Mouse (Mus musculus) limb, embryonic 14.5 days (tissue): ENCODE results near the gene Mxra8. TPM values are rescaled to one million over a fixed set of nuclear protein-coding genes. Genes with fewer than 3 reads are reported as not detected.

Experiments used
- ATAC-seq: fragments of 200-750 bp; cut with Nextera tagmentation; 2 replicates; pipeline ENCODE4 v1.8.0; 2017; ENCODE audit warnings: low read depth, moderate number of reproducible peaks, moderate TSS enrichment; ENCODE audit not compliant: low FRiP score
- DNase-seq: peaks from one replicate; pipeline ENCODE4 v3.0.0-alpha.2; 2015; ENCODE audit warnings: low spot score
- H3K27ac ChIP-seq: fragments of 300-500 bp; sonication (generic); replicated peaks from 2 replicates; pipeline ENCODE4 v1.5.1; 2014; ENCODE audit warnings: low read depth, mild to moderate bottlenecking, low read length, moderate library complexity, mixed read lengths
- H3K27me3 ChIP-seq: fragments of 300-500 bp; sonication (generic); 2 replicates; pipeline ENCODE4 v1.6.1; 2014; ENCODE audit warnings: low read length, mixed read lengths; ENCODE audit not compliant: control insufficient read depth, insufficient read depth
- H3K36me3 ChIP-seq: fragments of 300-500 bp; sonication (generic); 2 replicates; pipeline ENCODE4 v1.6.1; 2014; ENCODE audit warnings: mild to moderate bottlenecking, low read length, moderate library complexity, mixed read lengths; ENCODE audit not compliant: control insufficient read depth, insufficient read depth
- H3K4me1 ChIP-seq: fragments of 300-500 bp; sonication (generic); 2 replicates; pipeline ENCODE4 v1.6.1; 2014; ENCODE audit warnings: antibody characterized with exemption, low read length, mixed read lengths; ENCODE audit not compliant: control insufficient read depth, insufficient read depth
- H3K4me2 ChIP-seq: fragments of 300-500 bp; sonication (generic); replicated peaks from 2 replicates; pipeline ENCODE4 v1.6.1; 2014; ENCODE audit warnings: low read depth, mild to moderate bottlenecking, low read length, moderate library complexity; ENCODE audit not compliant: severe bottlenecking
- H3K4me3 ChIP-seq: fragments of 300-500 bp; sonication (generic); replicated peaks from 2 replicates; pipeline ENCODE4 v1.5.1; 2014; ENCODE audit warnings: low read length
- H3K9ac ChIP-seq: fragments of 300-500 bp; sonication (generic); 2 replicates; pipeline ENCODE4 v1.6.1; 2014; ENCODE audit warnings: mild to moderate bottlenecking, low read depth, low read length, moderate library complexity; ENCODE audit not compliant: severe bottlenecking
- H3K9me3 ChIP-seq: fragments of 300-500 bp; sonication (generic); 2 replicates; pipeline ENCODE4 v1.6.1; 2016; ENCODE audit warnings: low read length; ENCODE audit not compliant: control insufficient read depth
- POLR2A ChIP-seq: fragments of 200-500 bp; IDR thresholded peaks from 2 replicates; pipeline ENCODE4 v1.8.0; 2012; ENCODE audit warnings: inconsistent platforms, mild to moderate bottlenecking, moderate library complexity, borderline replicate concordance; ENCODE audit not compliant: insufficient read depth, insufficient read length; ENCODE audit errors: extremely low read depth
- WGBS: fragments of 180-500 bp; shearing (Covaris S2); extraction: QIAGEN DNeasy Blood & Tissue Kit; methylation state at CpG from one replicate; pipeline ENCODE4 v1.1.7; 2014; 5-methylcytosine and 5-hydroxymethylcytosine counted together
- polyA plus RNA-seq, 2 experiments: library from polyadenylated mRNA; depleted of rRNA in 1 of 2; stranded (reverse) in 1 of 2; unstranded in 1 of 2; fragments of >200 nt; fragmentation: Nextera tagmentation in 1 of 2; extraction: Ambion mirVana in 1 of 2; gene quantifications; 2 replicates each; pipeline versions ENCODE4 v1.2.1 to v1.2.3; 2012 to 2014

Mxra8 gene
- polyA plus RNA-seq, 2 experiments, result 109 to 218 TPM

DNA sequence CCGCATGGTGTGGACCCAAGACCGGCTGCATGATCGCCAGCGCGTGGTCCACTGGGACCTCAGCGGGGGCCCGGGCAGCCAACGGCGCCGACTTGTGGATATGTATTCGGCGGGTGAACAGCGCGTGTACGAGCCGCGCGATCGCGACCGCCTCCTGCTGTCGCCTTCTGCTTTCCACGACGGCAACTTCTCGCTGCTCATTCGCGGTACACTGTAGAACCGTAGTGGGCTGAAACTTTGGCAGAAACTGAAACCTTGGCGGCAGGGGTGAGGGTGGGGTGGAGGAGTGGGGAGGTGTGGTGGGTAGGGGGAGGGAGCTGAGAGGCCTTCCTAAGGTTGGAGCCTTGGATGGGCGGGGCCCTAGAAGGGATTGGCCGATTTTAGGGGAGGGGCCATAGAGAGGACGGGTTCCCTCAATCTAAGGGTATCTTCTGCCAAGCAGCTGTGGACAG is 1.5 kb downstream of the Mxra8 start:
- ATAC-seq, result peak; percentile 50
- Histone ChIP-seq H3K27ac (peak overlapping the region; percentile 76), H3K36me3 (peaks cover 21% of the 10 kb centered on the region), H3K4me1 (peaks cover 24% of the 10 kb centered on the region), H3K4me2 (peak overlapping the region; percentile 68), H3K9ac (peak overlapping the region; percentile 62), H3K27me3 (no peaks in the 10 kb centered on the region), H3K9me3 (no peaks in the 10 kb centered on the region), H3K4me3 (peak overlapping the region; percentile 48)
- peak; percentile 79 for DNase-seq
- WGBS, result 0% methylated on average over 32 of the region's 32 CpGs
- no peak for TF ChIP-seq POLR2A

GRCm38 (mm10) chr4:155841651-155842270 is 2.3 kb downstream of the Mxra8 start:
- Histone ChIP-seq H3K27me3 (no peaks in the 10 kb centered on the region), H3K9me3 (no peaks in the 10 kb centered on the region), H3K36me3 (peaks cover 21% of the 10 kb centered on the region), H3K9ac (no peak overlapping the region), H3K27ac (no peak overlapping the region), H3K4me2 (peak overlapping the region; percentile 68), H3K4me3 (no peak overlapping the region), H3K4me1 (peaks cover 24% of the 10 kb centered on the region)
- WGBS, result 48% methylated on average over 38 of the region's 38 CpGs
- no peak for DNase-seq
- no peak for ATAC-seq
- no peak for TF ChIP-seq POLR2A

GRCm38 (mm10) chr4:155843231-155843630 is 3.8 kb downstream of the Mxra8 start:
- no peak overlapping the region for H3K4me2 ChIP-seq
- TF ChIP-seq POLR2A, result no peak
- H3K27ac ChIP-seq, result no peak overlapping the region
- H3K4me1 ChIP-seq, result peaks cover 28% of the 10 kb centered on the region
- H3K4me3 ChIP-seq, result no peak overlapping the region
- no peaks in the 10 kb centered on the region for H3K27me3 ChIP-seq
- no peaks in the 10 kb centered on the region for H3K9me3 ChIP-seq
- ATAC-seq, result no peak
- H3K9ac ChIP-seq, result no peak overlapping the region
- no peak for DNase-seq
- 94% methylated on average over 5 of the region's 5 CpGs for WGBS
- peaks cover 21% of the 10 kb centered on the region for H3K36me3 ChIP-seq

DNA sequence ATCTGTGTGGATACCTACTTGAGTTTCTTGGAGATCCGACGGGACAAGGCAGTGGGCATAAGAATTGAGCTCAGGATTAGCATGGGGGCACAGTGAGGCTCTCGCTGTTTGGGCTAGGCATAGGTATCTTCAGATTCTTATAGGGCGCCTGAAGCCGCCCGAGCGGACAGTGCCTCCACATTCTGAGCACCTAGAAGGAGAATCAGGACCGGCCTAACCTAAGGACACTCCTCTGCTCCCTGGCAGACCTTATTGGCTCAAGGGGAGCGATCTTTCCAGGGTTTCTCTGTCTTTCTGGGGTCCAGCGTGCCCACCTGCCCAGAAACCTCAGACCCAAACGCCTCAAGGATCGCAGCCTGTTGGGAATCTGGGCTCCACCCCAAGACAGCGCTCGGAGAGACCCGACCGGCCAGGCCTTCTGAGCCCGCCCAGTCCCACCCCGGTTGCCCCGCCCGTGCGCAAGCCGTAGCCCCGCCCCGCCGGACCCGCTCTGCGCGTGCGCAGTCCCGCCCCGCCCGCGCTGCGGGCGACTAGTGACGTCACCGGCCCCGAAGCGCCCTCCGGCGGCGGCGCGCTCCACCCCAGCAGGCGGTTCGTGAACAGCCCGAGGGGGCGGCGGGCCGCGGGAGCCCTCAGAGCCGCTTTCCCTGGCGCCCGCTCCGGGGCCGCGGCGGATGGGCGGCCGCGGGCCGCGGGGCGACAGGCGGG is 7.5 kb downstream of the Mxra8 start, which contains the start of gene Dvl1:
Dvl1 (plus strand) TSS at position 532 of the 708 bp plus-strand sequence.
- WGBS, result 3% methylated on average over 47 of the region's 65 CpGs

DNA sequence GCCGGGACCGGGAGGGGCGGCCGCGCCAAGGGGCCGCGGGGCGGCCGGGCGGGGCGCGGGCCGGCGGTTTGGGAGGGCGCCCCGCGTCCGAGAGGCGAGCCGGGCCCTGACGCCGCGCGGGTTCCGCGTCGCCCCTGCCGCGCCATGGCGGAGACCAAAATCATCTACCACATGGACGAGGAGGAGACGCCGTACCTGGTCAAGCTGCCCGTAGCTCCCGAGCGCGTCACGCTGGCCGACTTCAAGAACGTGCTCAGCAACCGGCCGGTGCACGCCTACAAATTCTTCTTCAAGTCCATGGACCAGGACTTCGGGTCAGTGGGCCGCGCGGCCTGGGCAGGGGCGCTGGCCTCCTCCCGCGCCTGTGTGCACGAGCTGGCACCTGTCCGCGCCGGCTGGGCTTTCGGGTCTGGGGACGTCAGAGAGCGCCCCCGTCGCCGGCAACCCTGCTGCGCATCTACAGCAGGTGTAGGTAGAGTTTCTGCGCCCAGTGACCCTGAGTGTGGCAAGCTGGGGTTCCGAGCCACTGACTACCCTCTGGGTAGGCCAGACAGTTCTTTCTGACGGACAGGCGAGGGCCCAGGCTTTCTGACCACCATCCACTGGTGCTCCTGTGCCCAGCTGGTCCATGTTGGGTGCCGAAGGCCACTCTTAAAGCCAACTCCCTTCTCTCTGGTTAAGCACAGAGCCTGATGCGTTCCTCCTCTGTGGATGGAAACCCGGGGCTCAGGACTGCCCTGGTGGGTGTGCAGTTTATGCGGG is 8.3 kb downstream of the Mxra8 start:
- Histone ChIP-seq H3K4me3 (peak overlapping the region; percentile 76), H3K4me2 (peak overlapping the region; percentile 92), H3K4me1 (peaks cover 12% of the 10 kb centered on the region; the same call in 1 of the 2 replicates), H3K36me3 (peaks cover 16% of the 10 kb centered on the region), H3K27me3 (no peaks in the 10 kb centered on the region), H3K27ac (0 out of 2 replicates have a peak overlapping the region, but pooled peaks have one; percentile 38), H3K9ac (peak overlapping the region; percentile 76), H3K9me3 (no peaks in the 10 kb centered on the region)
- no peak for DNase-seq
- 3% methylated on average over 41 of the region's 69 CpGs for WGBS
- no peak for TF ChIP-seq POLR2A
- ATAC-seq, result no peak; the same call in none of the 2 replicates

More for the DNA sequence above, 7.5 kb downstream of the Mxra8 start, which contains the start of gene Dvl1:
- ATAC-seq, result peak; percentile 92
- peak within 1 kb of the TSS; percentile 92 for H3K4me2 ChIP-seq
- 0 out of 2 replicates have a peak, but pooled peaks have one; percentile 53 for TF ChIP-seq POLR2A
- H3K9ac ChIP-seq, result peak within 1 kb of the TSS; percentile 76
- no peaks in the 10 kb centered on the region for H3K9me3 ChIP-seq
- no peaks in the 10 kb centered on the region for H3K27me3 ChIP-seq
- peaks cover 16% of the 10 kb centered on the region for H3K36me3 ChIP-seq
- H3K27ac ChIP-seq, result 0 out of 2 replicates have a peak within 1 kb of the TSS, but pooled peaks have one; percentile 38
- DNase-seq, result peak; percentile 82
- peak within 1 kb of the TSS; percentile 76 for H3K4me3 ChIP-seq
- H3K4me1 ChIP-seq, result peaks cover 12% of the 10 kb centered on the region; the same call in 1 of the 2 replicates
